Mouse (Mus musculus) frontal cortex, adult 2 months (tissue): ENCODE data around the gene Dennd1c. TPM values are rescaled to one million over a fixed set of nuclear protein-coding genes. Genes with fewer than 3 reads are reported as not detected.

ENCODE experiments used
- DNase-seq, 2 experiments: peaks; one replicate each; pipeline ENCODE4 v3.0.0; 2022; ENCODE audit warnings: low spot score in 1 of 2; ENCODE audit errors: extremely low spot score in 1 of 2
- polyA plus RNA-seq: library from polyadenylated mRNA; depleted of rRNA; stranded (reverse); fragments of >200 nt; gene quantifications from 2 replicates; pipeline ENCODE4 v1.2.3, GENCODE M21; 2012; rRNA removed

Gene Dennd1c
- 2.3 and 2.4 TPM in 2 replicates for polyA plus RNA-seq

GRCm38 (mm10) chr17:57078336-57078735 is at the start of gene Dennd1c:
Dennd1c (minus strand) TSS chr17:57078514.
- DNase-seq = no peak

- DNase-seq = no peak
Observed at GRCm38 (mm10) chr17:57125853-57126622, 47.7 kb upstream of the Dennd1c start.

GRCm38 (mm10) chr17:57124792-57125191 is 46.5 kb upstream of the Dennd1c start:
- DNase-seq = no peak

- DNase-seq = no peak
Observed at GRCm38 (mm10) chr17:57123192-57124118, 45.1 kb upstream of the Dennd1c start.

GRCm38 (mm10) chr17:57121856-57122255 is 43.5 kb upstream of the Dennd1c start:
- DNase-seq = no peak

- no peak for DNase-seq
Observed at GRCm38 (mm10) chr17:57118524-57119349, 40.4 kb upstream of the Dennd1c start.

- no peak for DNase-seq
Observed at GRCm38 (mm10) chr17:57116801-57117200, 38.5 kb upstream of the Dennd1c start.

- DNase-seq = no peak
Observed at GRCm38 (mm10) chr17:57112768-57113474, 34.6 kb upstream of the Dennd1c start.

- DNase-seq = no peak
Observed at GRCm38 (mm10) chr17:57110005-57110404, 31.7 kb upstream of the Dennd1c start.

GRCm38 (mm10) chr17:57108666-57109171 is 30.4 kb upstream of the Dennd1c start:
- no peak for DNase-seq

GRCm38 (mm10) chr17:57108040-57108665 is 29.8 kb upstream of the Dennd1c start:
- DNase-seq = no peak

- no peak for DNase-seq
Observed at GRCm38 (mm10) chr17:57107064-57107463, 28.8 kb upstream of the Dennd1c start.

- DNase-seq = no peak
Observed at GRCm38 (mm10) chr17:57106035-57106368, 27.7 kb upstream of the Dennd1c start.

GRCm38 (mm10) chr17:57105181-57106034 is 27.1 kb upstream of the Dennd1c start, which contains the start of gene Tnfsf9:
Tnfsf9 (plus strand) TSS chr17:57105325.
- DNase-seq = no peak

GRCm38 (mm10) chr17:57104496-57104895 is 26.2 kb upstream of the Dennd1c start:
- DNase-seq = no peak

GRCm38 (mm10) chr17:57102276-57102675 is 24.0 kb upstream of the Dennd1c start:
- DNase-seq = no peak

- no peak for DNase-seq
Observed at GRCm38 (mm10) chr17:57099629-57100325, 21.5 kb upstream of the Dennd1c start.

- no peak for DNase-seq
Observed at GRCm38 (mm10) chr17:57098321-57098720, 20.0 kb upstream of the Dennd1c start.
